Mouse (Mus musculus) kidney, adult 2 months (tissue): ENCODE measurements at regions not wholly inside any gene's neighbourhood (a gene's known extent, or its start where the extent isn't known, plus 50 kb on each side); places are given as distances from the start of the nearest gene placed in this dataset.

Source experiments
- CTCF ChIP-seq: fragments of 200-500 bp; conservative IDR thresholded peaks from 2 replicates; pipeline ENCODE4 v1.5.1; 2011; ENCODE audit warnings: low read depth, mild to moderate bottlenecking, control low read depth, low read length, moderate library complexity, mixed read lengths; ENCODE audit not compliant: insufficient read depth, insufficient read length
- POLR2A ChIP-seq: fragments of 200-500 bp; IDR thresholded peaks from one replicate; pipeline ENCODE4 v1.6.1; 2011; ENCODE audit warnings: low read depth, low read length, control low read depth

- no peak for TF ChIP-seq CTCF
- TF ChIP-seq POLR2A: no peak
These were observed 201.1 kb upstream of the Rack1 start for GRCm38 (mm10) chr11:48599033-48599432.
